Mouse (Mus musculus) kidney, postnatal 0 days (tissue): Measurements from ENCODE around the gene Dkk3. TPM values are rescaled to one million over a fixed set of nuclear protein-coding genes. Genes with fewer than 3 reads are reported as not detected.

Experiments
- ATAC-seq: fragments of 200-750 bp; cut with Nextera tagmentation; replicated peaks from 2 replicates; pipeline ENCODE4 v1.8.0; 2017; ENCODE audit warnings: low read depth, moderate number of reproducible peaks, moderate TSS enrichment, moderate library complexity; ENCODE audit not compliant: low FRiP score
- DNase-seq: peaks from one replicate; pipeline ENCODE4 v3.0.0-alpha.2; 2016; ENCODE audit warnings: low spot score
- H3K27ac ChIP-seq: fragments of 300-500 bp; sonication (generic); 2 replicates; pipeline ENCODE4 v1.5.1; 2014; ENCODE audit warnings: mild to moderate bottlenecking
- H3K27me3 ChIP-seq: fragments of 300-500 bp; sonication (generic); 2 replicates; pipeline ENCODE4 v1.6.1; 2014; ENCODE audit warnings: low read length, mixed read lengths; ENCODE audit not compliant: insufficient read depth
- H3K36me3 ChIP-seq: fragments of 300-500 bp; sonication (generic); 2 replicates; pipeline ENCODE4 v1.6.1; 2014; ENCODE audit warnings: low read length, mixed read lengths; ENCODE audit not compliant: insufficient read depth
- H3K4me1 ChIP-seq: fragments of 300-500 bp; sonication (generic); replicated peaks from 2 replicates; pipeline ENCODE4 v1.6.1; 2014; ENCODE audit warnings: antibody characterized with exemption, low read length, mixed read lengths; ENCODE audit not compliant: insufficient read depth
- H3K4me2 ChIP-seq: fragments of 300-500 bp; sonication (generic); 2 replicates; pipeline ENCODE4 v1.6.1; 2014; ENCODE audit warnings: mild to moderate bottlenecking, low read length, moderate library complexity, mixed read lengths
- H3K4me3 ChIP-seq: fragments of 300-500 bp; sonication (generic); replicated peaks from 2 replicates; pipeline ENCODE4 v1.5.1; 2014; ENCODE audit warnings: low read depth, low read length
- H3K9ac ChIP-seq: fragments of 300-500 bp; sonication (generic); 2 replicates; pipeline ENCODE4 v1.6.1; 2014; ENCODE audit warnings: low read depth, low read length
- H3K9me3 ChIP-seq: fragments of 300-500 bp; sonication (generic); replicated peaks from 2 replicates; pipeline ENCODE4 v1.6.1; 2016; ENCODE audit warnings: low read length, inconsistent platforms, mixed read lengths
- CTCF ChIP-seq: IDR thresholded peaks from 2 replicates; pipeline ENCODE4 v1.5.1; 2016; ENCODE audit warnings: antibody characterized with exemption, low read depth, mild to moderate bottlenecking, moderate library complexity
- WGBS: fragments of 180-500 bp; shearing (Covaris S2); extraction: QIAGEN DNeasy Blood & Tissue Kit; methylation state at CpG from one replicate; pipeline ENCODE4 v1.1.7; 2014; 5-methylcytosine and 5-hydroxymethylcytosine counted together
- polyA plus RNA-seq: library from polyadenylated mRNA; unstranded; fragments of >200 nt; fragmentation: Nextera tagmentation; extraction: Ambion mirVana; gene quantifications from 2 replicates; pipeline ENCODE4 v1.2.1, GENCODE M21; 2015

Gene Dkk3
- polyA plus RNA-seq, 1 experiment from 2014 or later: 23.8 TPM

GRCm38 (mm10) chr7:112120861-112121810, 37.7 kb downstream of the Dkk3 start:
- H3K27me3 ChIP-seq: no peaks in the 10 kb centered on the region
- no peak for TF ChIP-seq CTCF
- ATAC-seq (0 out of 2 replicates have a peak, but pooled peaks have one; percentile 33), DNase-seq (peak; percentile 69)
- H3K4me1 ChIP-seq: peaks cover 7% of the 10 kb centered on the region
- no peak overlapping the region for H3K9ac ChIP-seq
- no peak overlapping the region for H3K27ac ChIP-seq
- 69% methylated on average over 11 of the region's 11 CpGs for WGBS
- H3K9me3 ChIP-seq: no peaks in the 10 kb centered on the region
- H3K36me3 ChIP-seq: no peaks in the 10 kb centered on the region
- no peak overlapping the region for H3K4me2 ChIP-seq
- H3K4me3 ChIP-seq: no peak overlapping the region

GRCm38 (mm10) chr7:112119248-112119647, 39.6 kb downstream of the Dkk3 start:
- Histone ChIP-seq H3K27ac (no peak overlapping the region), H3K9me3 (no peaks in the 10 kb centered on the region), H3K4me1 (peaks cover 7% of the 10 kb centered on the region), H3K9ac (no peak overlapping the region), H3K4me2 (no peak overlapping the region), H3K36me3 (no peaks in the 10 kb centered on the region), H3K27me3 (no peaks in the 10 kb centered on the region), H3K4me3 (no peak overlapping the region)
- DNase-seq (no peak), ATAC-seq (no peak)
- WGBS: 73% methylated on average over 7 of the region's 7 CpGs
- no peak for TF ChIP-seq CTCF

- Histone ChIP-seq H3K4me1 (peaks cover 7% of the 10 kb centered on the region), H3K4me3 (no peak overlapping the region), H3K4me2 (no peak overlapping the region), H3K36me3 (no peaks in the 10 kb centered on the region), H3K27ac (no peak overlapping the region), H3K9ac (no peak overlapping the region), H3K9me3 (no peaks in the 10 kb centered on the region), H3K27me3 (no peaks in the 10 kb centered on the region)
- DNase-seq (no peak), ATAC-seq (no peak)
- TF ChIP-seq CTCF: no peak
- whole genome bisulfite sequencing: 77% methylated on average over 7 of the region's 7 CpGs
Measured at GRCm38 (mm10) chr7:112118086-112118485, 40.8 kb downstream of the Dkk3 start.

GRCm38 (mm10) chr7:112117501-112117900, 41.4 kb downstream of the Dkk3 start:
- Histone ChIP-seq H3K36me3 (0 out of 2 replicates have a peak, but pooled peaks cover 3% of the 10 kb centered on the region), H3K27ac (no peak overlapping the region), H3K27me3 (no peaks in the 10 kb centered on the region), H3K4me2 (no peak overlapping the region), H3K4me3 (no peak overlapping the region), H3K9me3 (no peaks in the 10 kb centered on the region), H3K9ac (no peak overlapping the region), H3K4me1 (peaks cover 7% of the 10 kb centered on the region)
- TF ChIP-seq CTCF: no peak
- ATAC-seq (no peak), DNase-seq (no peak)
- 74% methylated on average over 7 of the region's 7 CpGs for WGBS

- no peaks in the 10 kb centered on the region for H3K27me3 ChIP-seq
- WGBS: 78% methylated on average over 19 of the region's 19 CpGs
- no peak overlapping the region for H3K9ac ChIP-seq
- no peak for TF ChIP-seq CTCF
- H3K4me1 ChIP-seq: no peaks in the 10 kb centered on the region
- DNase-seq: no peak
- H3K4me3 ChIP-seq: no peak overlapping the region
- H3K4me2 ChIP-seq: no peak overlapping the region
- H3K9me3 ChIP-seq: no peaks in the 10 kb centered on the region
- no peak for ATAC-seq
- no peak overlapping the region for H3K27ac ChIP-seq
- peaks cover 46% of the 10 kb centered on the region for H3K36me3 ChIP-seq
Measured at GRCm38 (mm10) chr7:112110638-112111372, 48.1 kb downstream of the Dkk3 start.

GRCm38 (mm10) chr7:112108757-112109156, 50.1 kb downstream of the Dkk3 start:
- Histone ChIP-seq H3K9me3 (no peaks in the 10 kb centered on the region), H3K4me3 (no peak overlapping the region), H3K27ac (no peak overlapping the region), H3K4me2 (no peak overlapping the region), H3K36me3 (peaks cover 59% of the 10 kb centered on the region), H3K9ac (no peak overlapping the region), H3K4me1 (no peaks in the 10 kb centered on the region), H3K27me3 (no peaks in the 10 kb centered on the region)
- no peak for TF ChIP-seq CTCF
- ATAC-seq (no peak), DNase-seq (no peak)
